Mouse (Mus musculus) lung, embryonic 16.5 days (tissue): ENCODE results near the gene A430078G23Rik. TPM values are rescaled to one million over a fixed set of nuclear protein-coding genes. Genes with fewer than 3 reads are reported as not detected.
"Not testable (repeated sequence)": the region's sequence is repeated elsewhere in the genome, so short reads cannot be mapped to it uniquely, and the experiment has no call there.

Experiments used
- ATAC-seq: fragments of 200-750 bp; cut with Nextera tagmentation; 2 replicates; pipeline ENCODE4 v1.8.0; 2017; ENCODE audit warnings: low read depth, mild to moderate bottlenecking, moderate library complexity
- H3K27ac ChIP-seq: fragments of 300-500 bp; sonication (generic); 2 replicates; pipeline ENCODE4 v1.5.1; 2014; ENCODE audit warnings: mild to moderate bottlenecking, control low read depth, low read length
- H3K27me3 ChIP-seq: fragments of 300-500 bp; sonication (generic); 2 replicates; pipeline ENCODE4 v1.6.1; 2014; ENCODE audit warnings: low read depth, low read length, mixed read lengths; ENCODE audit not compliant: control insufficient read depth, insufficient read depth
- H3K36me3 ChIP-seq: fragments of 300-500 bp; sonication (generic); 2 replicates; pipeline ENCODE4 v1.6.1; 2014; ENCODE audit warnings: low read length; ENCODE audit not compliant: control insufficient read depth, insufficient read depth
- H3K4me1 ChIP-seq: fragments of 300-500 bp; sonication (generic); replicated peaks from 2 replicates; pipeline ENCODE4 v1.6.1; 2014; ENCODE audit warnings: low read length, mixed read lengths; ENCODE audit not compliant: control insufficient read depth, insufficient read depth
- H3K4me2 ChIP-seq: fragments of 300-500 bp; sonication (generic); 2 replicates; pipeline ENCODE4 v1.6.1; 2014; ENCODE audit warnings: low read depth, low read length, control low read depth
- H3K4me3 ChIP-seq: fragments of 300-500 bp; sonication (generic); 2 replicates; pipeline ENCODE4 v1.5.1; 2014; ENCODE audit warnings: mild to moderate bottlenecking, low read length, control low read depth
- H3K9ac ChIP-seq: fragments of 300-500 bp; sonication (generic); 2 replicates; pipeline ENCODE4 v1.6.1; 2014; ENCODE audit warnings: low read length, control low read depth
- H3K9me3 ChIP-seq: fragments of 300-500 bp; sonication (generic); 2 replicates; pipeline ENCODE4 v1.6.1; 2016; ENCODE audit warnings: low read length; ENCODE audit not compliant: control insufficient read depth
- WGBS: fragments of 180-500 bp; shearing (Covaris S2); extraction: QIAGEN DNeasy Blood & Tissue Kit; methylation state at CpG from one replicate; pipeline ENCODE4 v1.1.7; 2014; 5-methylcytosine and 5-hydroxymethylcytosine counted together
- polyA plus RNA-seq: library from polyadenylated mRNA; unstranded; fragments of >200 nt; fragmentation: Nextera tagmentation; extraction: Ambion mirVana; gene quantifications from 2 replicates; pipeline ENCODE4 v1.2.1, GENCODE M21; 2015

The A430078G23Rik gene
- polyA plus RNA-seq, 1 experiment from 2014 or later = 0.20 TPM

- Histone ChIP-seq H3K4me3 (no peak overlapping the region), H3K36me3 (no peaks in the 10 kb centered on the region), H3K9ac (no peak overlapping the region), H3K27me3 (no peaks in the 10 kb centered on the region), H3K4me1 (no peaks in the 10 kb centered on the region), H3K4me2 (no peak overlapping the region), H3K9me3 (no peaks in the 10 kb centered on the region), H3K27ac (no peak overlapping the region)
- no peak for ATAC-seq
- 61% methylated on average over 2 of the region's 2 CpGs for WGBS
Observed at GRCm38 (mm10) chr8:3324253-3324652, 29.0 kb upstream of the A430078G23Rik start.

GRCm38 (mm10) chr8:3327056-3327455 lies 26.2 kb upstream of the A430078G23Rik start:
- ATAC-seq = no peak
- no peaks in the 10 kb centered on the region for H3K4me1 ChIP-seq
- H3K27me3 ChIP-seq = no peaks in the 10 kb centered on the region
- H3K4me2 ChIP-seq = no peak overlapping the region
- no peaks in the 10 kb centered on the region for H3K9me3 ChIP-seq
- H3K4me3 ChIP-seq = no peak overlapping the region
- WGBS = 83% methylated on average over 1 of the region's 1 CpGs
- H3K9ac ChIP-seq = no peak overlapping the region
- H3K27ac ChIP-seq = no peak overlapping the region
- no peaks in the 10 kb centered on the region for H3K36me3 ChIP-seq

GRCm38 (mm10) chr8:3327538-3328245 lies 25.5 kb upstream of the A430078G23Rik start:
- H3K4me1 ChIP-seq = no peaks in the 10 kb centered on the region
- H3K9me3 ChIP-seq = no peaks in the 10 kb centered on the region
- H3K9ac ChIP-seq = no peak overlapping the region
- ATAC-seq = peak; percentile 72
- no peak overlapping the region for H3K4me3 ChIP-seq
- H3K4me2 ChIP-seq = no peak overlapping the region
- no peak overlapping the region for H3K27ac ChIP-seq
- no peaks in the 10 kb centered on the region for H3K27me3 ChIP-seq
- no peaks in the 10 kb centered on the region for H3K36me3 ChIP-seq
- 54% methylated on average over 8 of the region's 8 CpGs for WGBS

DNA sequence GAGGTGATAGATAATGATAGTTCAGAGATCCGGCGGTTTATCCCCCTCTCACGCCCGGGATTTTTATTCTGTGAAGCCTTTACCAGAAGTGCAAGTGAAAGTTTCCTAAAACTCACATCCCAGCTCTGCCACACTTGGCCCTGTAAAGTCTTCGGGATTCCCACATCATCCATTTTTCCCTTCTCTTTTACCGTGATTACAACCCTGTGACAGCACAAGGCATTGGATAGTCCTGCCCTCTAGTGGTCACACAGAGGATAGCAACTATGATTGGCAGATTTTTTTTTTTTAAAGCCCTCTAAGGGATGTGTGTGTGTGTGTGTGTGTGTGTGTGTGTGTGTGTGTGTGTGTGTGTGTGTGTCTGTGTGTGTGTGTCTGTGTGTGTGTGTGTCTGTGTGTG lies 22.6 kb upstream of the A430078G23Rik start:
- H3K9ac ChIP-seq = no peak overlapping the region
- no peaks in the 10 kb centered on the region for H3K4me1 ChIP-seq
- H3K27ac ChIP-seq = no peak overlapping the region
- peak; percentile 45; the same call in 1 of the 2 replicates for ATAC-seq
- no peaks in the 10 kb centered on the region for H3K36me3 ChIP-seq
- no peaks in the 10 kb centered on the region for H3K27me3 ChIP-seq
- 43% methylated on average over 6 of the region's 6 CpGs for WGBS
- no peak overlapping the region for H3K4me2 ChIP-seq
- H3K4me3 ChIP-seq = no peak overlapping the region
- no peaks in the 10 kb centered on the region for H3K9me3 ChIP-seq

DNA sequence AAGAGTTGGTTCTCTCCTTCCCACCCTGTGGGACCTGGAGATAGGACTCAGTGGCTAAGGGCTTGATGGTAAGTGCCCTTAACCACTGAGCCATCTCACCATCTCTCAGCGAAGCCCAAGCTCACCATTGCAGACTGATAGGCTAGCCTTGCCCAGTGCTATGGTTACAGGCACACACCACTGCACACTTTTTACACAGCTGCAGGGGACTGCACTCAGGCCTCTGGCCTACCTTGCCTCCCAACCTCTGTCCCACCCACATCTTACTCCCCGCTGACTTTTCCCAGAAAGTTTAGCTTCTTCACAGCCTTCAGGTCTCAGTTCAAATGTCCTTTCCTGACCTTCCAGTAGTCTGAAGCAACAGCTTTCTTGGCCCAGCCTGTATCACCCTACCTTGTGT lies 21.5 kb upstream of the A430078G23Rik start:
- H3K27me3 ChIP-seq = no peaks in the 10 kb centered on the region
- no peak overlapping the region for H3K9ac ChIP-seq
- H3K4me2 ChIP-seq = no peak overlapping the region
- H3K4me1 ChIP-seq = no peaks in the 10 kb centered on the region
- no peaks in the 10 kb centered on the region for H3K9me3 ChIP-seq
- no peak for ATAC-seq
- no peak overlapping the region for H3K4me3 ChIP-seq
- 78% methylated on average over 2 of the region's 2 CpGs for WGBS
- H3K36me3 ChIP-seq = no peaks in the 10 kb centered on the region
- H3K27ac ChIP-seq = no peak overlapping the region

GRCm38 (mm10) chr8:3335881-3336280 lies 17.3 kb upstream of the A430078G23Rik start:
- WGBS = 83% methylated on average over 1 of the region's 1 CpGs
- ATAC-seq = no peak
- Histone ChIP-seq H3K4me1 (no peaks in the 10 kb centered on the region), H3K27me3 (no peaks in the 10 kb centered on the region), H3K9ac (no peak overlapping the region), H3K4me2 (no peak overlapping the region), H3K27ac (no peak overlapping the region), H3K36me3 (no peaks in the 10 kb centered on the region), H3K4me3 (no peak overlapping the region), H3K9me3 (no peaks in the 10 kb centered on the region)

GRCm38 (mm10) chr8:3336658-3337524 lies 16.3 kb upstream of the A430078G23Rik start:
- ATAC-seq = peak; percentile 38; the same call in 1 of the 2 replicates

DNA sequence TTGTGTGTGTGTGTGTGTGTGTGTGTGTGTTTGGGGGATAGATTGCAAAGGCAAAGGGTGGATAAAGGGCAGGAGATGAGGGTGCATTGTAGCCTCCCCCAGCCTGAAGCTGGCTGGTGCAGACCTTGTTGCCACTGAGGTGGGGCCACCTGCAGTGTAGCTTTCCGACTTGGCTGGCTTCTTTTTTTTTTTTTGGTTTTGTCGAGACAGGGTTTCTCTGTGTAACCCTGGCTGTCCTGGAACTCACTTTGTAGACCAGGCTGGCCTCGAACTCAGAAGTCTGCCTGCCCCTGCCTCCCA lies 15.7 kb upstream of the A430078G23Rik start:
- not testable (repeated sequence) for H3K9ac ChIP-seq, ATAC-seq, H3K4me3 ChIP-seq, H3K27ac ChIP-seq, H3K4me2 ChIP-seq, H3K27me3 ChIP-seq, H3K36me3 ChIP-seq, H3K9me3 ChIP-seq, H3K4me1 ChIP-seq
- WGBS = 82% methylated on average over 3 of the region's 3 CpGs

More at GRCm38 (mm10) chr8:3336658-3337524, 16.3 kb upstream of the A430078G23Rik start:
- no peaks in the 10 kb centered on the region for H3K36me3 ChIP-seq
- WGBS = 51% methylated on average over 9 of the region's 9 CpGs
- H3K9ac ChIP-seq = no peak overlapping the region
- no peaks in the 10 kb centered on the region for H3K9me3 ChIP-seq
- H3K27ac ChIP-seq = no peak overlapping the region
- H3K27me3 ChIP-seq = no peaks in the 10 kb centered on the region
- H3K4me1 ChIP-seq = no peaks in the 10 kb centered on the region
- H3K4me3 ChIP-seq = no peak overlapping the region
- H3K4me2 ChIP-seq = no peak overlapping the region

DNA sequence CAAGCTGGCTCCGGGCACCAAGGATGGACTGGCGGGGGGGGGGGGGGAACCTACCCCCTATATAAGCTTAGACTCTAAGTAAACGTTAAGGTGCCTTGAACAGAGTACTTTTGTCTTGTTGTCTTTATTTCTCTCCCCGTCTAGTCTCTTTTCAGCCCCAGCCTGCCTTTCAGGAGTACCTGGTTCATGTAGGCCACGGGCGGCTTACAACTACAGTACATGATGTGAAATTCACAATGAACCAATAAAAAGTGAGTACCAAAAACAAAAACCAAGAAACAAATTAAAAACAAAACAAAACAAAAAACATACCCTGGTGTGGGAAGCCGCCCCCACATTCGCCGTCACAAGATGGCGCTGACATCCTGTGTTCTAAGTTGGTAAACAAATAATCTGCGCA lies 15.2 kb upstream of the A430078G23Rik start:
- Histone ChIP-seq H3K27me3 (no peaks in the 10 kb centered on the region), H3K4me3 (no peak overlapping the region), H3K9me3 (no peaks in the 10 kb centered on the region), H3K9ac (no peak overlapping the region), H3K27ac (no peak overlapping the region), H3K4me2 (no peak overlapping the region), H3K4me1 (no peaks in the 10 kb centered on the region), H3K36me3 (no peaks in the 10 kb centered on the region)
- 92% methylated on average over 10 of the region's 11 CpGs for WGBS
- no peak for ATAC-seq
